Mouse (Mus musculus): ENCODE measurements around the gene Sh3bgrl3. TPM values are rescaled to one million over a fixed set of nuclear protein-coding genes. Genes with fewer than 3 reads are reported as not detected.
A peak's percentile ranks its signal among the peaks of the same experiment; 100 is the strongest.

Sh3bgrl3 gene
- polyA plus RNA-seq, 1 experiment from 2014 or later = 386 TPM

- H3K9me3 ChIP-seq = peaks cover 3% of the 10 kb centered on the region; the same call in 1 of the 2 replicates
- peaks cover 32% of the 10 kb centered on the region for H3K27me3 ChIP-seq (ENCODE audit: insufficient read depth, poor library complexity, severe bottlenecking)
- H3K4me1 ChIP-seq (replicated peaks) = peaks cover 26% of the 10 kb centered on the region
- H3K27ac ChIP-seq = peak overlapping the region; percentile 37
- WGBS = under 1% methylated on average over 41 of the region's 41 CpGs
- peak; percentile 78 for DNase-seq (ENCODE audit: low spot score)
- peak overlapping the region; percentile 55 for H3K4me3 ChIP-seq
- no peaks in the 10 kb centered on the region for H3K36me3 ChIP-seq
Observed at GRCm38 (mm10) chr4:134081730-134082386, 46.7 kb downstream of the Sh3bgrl3 start.

GRCm38 (mm10) chr4:134080674-134081073, 47.9 kb downstream of the Sh3bgrl3 start:
- H3K4me1 ChIP-seq (replicated peaks) = peaks cover 26% of the 10 kb centered on the region
- H3K27ac ChIP-seq = no peak overlapping the region
- no peaks in the 10 kb centered on the region for H3K36me3 ChIP-seq
- 83% methylated on average over 4 of the region's 4 CpGs for WGBS
- no peak overlapping the region for H3K4me3 ChIP-seq
- DNase-seq (ENCODE audit: low spot score) = no peak
- H3K9me3 ChIP-seq = peaks cover 3% of the 10 kb centered on the region; the same call in 1 of the 2 replicates
- peaks cover 32% of the 10 kb centered on the region for H3K27me3 ChIP-seq (ENCODE audit: insufficient read depth, poor library complexity, severe bottlenecking)

GRCm38 (mm10) chr4:134078694-134079093, 49.9 kb downstream of the Sh3bgrl3 start:
- no peak overlapping the region for H3K4me3 ChIP-seq
- H3K4me1 ChIP-seq (replicated peaks) = peaks cover 26% of the 10 kb centered on the region
- H3K36me3 ChIP-seq = no peaks in the 10 kb centered on the region
- H3K9me3 ChIP-seq = no peaks in the 10 kb centered on the region
- peak; percentile 68 for DNase-seq (ENCODE audit: low spot score)
- WGBS = 24% methylated on average over 3 of the region's 3 CpGs
- peaks cover 32% of the 10 kb centered on the region for H3K27me3 ChIP-seq (ENCODE audit: insufficient read depth, poor library complexity, severe bottlenecking)
- no peak overlapping the region for H3K27ac ChIP-seq

Other genes with a start within 250 kb of the Sh3bgrl3 start
- 35.6 and 38.9 TPM in 2 replicates for gene Rps6ka1, start 241.0 kb downstream of the Sh3bgrl3 start, polyA plus RNA-seq (2016; fragmentation: Nextera tagmentation; extraction: Ambion mirVana)
- gene Hmgn2, start 160.1 kb downstream of the Sh3bgrl3 start, polyA plus RNA-seq (2016; fragmentation: Nextera tagmentation; extraction: Ambion mirVana) = 3,014 and 3,091 TPM in 2 replicates
- gene Dhdds, start 127.9 kb downstream of the Sh3bgrl3 start, polyA plus RNA-seq (2016; fragmentation: Nextera tagmentation; extraction: Ambion mirVana) = 39.5 and 42.3 TPM in 2 replicates
- 13.4 and 27.5 TPM in 2 replicates for gene Lin28a, start 109.9 kb downstream of the Sh3bgrl3 start, polyA plus RNA-seq (2016; fragmentation: Nextera tagmentation; extraction: Ambion mirVana)
- gene Zfp683, start 75.0 kb downstream of the Sh3bgrl3 start, polyA plus RNA-seq (2016; fragmentation: Nextera tagmentation; extraction: Ambion mirVana) = not detected in 2 replicates
- gene Crybg2, start 68.0 kb downstream of the Sh3bgrl3 start, polyA plus RNA-seq (2016; fragmentation: Nextera tagmentation; extraction: Ambion mirVana) = 1.6 and 2.9 TPM in 2 replicates
- gene Cd52, start 33.7 kb downstream of the Sh3bgrl3 start, polyA plus RNA-seq (2016; fragmentation: Nextera tagmentation; extraction: Ambion mirVana) = 5.3 and 5.5 TPM in 2 replicates
- gene Ubxn11, start 26.2 kb downstream of the Sh3bgrl3 start, polyA plus RNA-seq (2016; fragmentation: Nextera tagmentation; extraction: Ambion mirVana) = 7.6 and 11.2 TPM in 2 replicates
- gene Cep85, start 58.3 kb upstream of the Sh3bgrl3 start, polyA plus RNA-seq (2016; fragmentation: Nextera tagmentation; extraction: Ambion mirVana) = 30.1 and 35.1 TPM in 2 replicates
- gene Gm7534, start 74.2 kb upstream of the Sh3bgrl3 start, polyA plus RNA-seq (2016; fragmentation: Nextera tagmentation; extraction: Ambion mirVana) = not detected in 2 replicates
- not detected in 2 replicates for gene Catsper4, start 98.6 kb upstream of the Sh3bgrl3 start, polyA plus RNA-seq (2016; fragmentation: Nextera tagmentation; extraction: Ambion mirVana)
- 0.89 and 1.2 TPM in 2 replicates for gene Cnksr1, start 109.6 kb upstream of the Sh3bgrl3 start, polyA plus RNA-seq (2016; fragmentation: Nextera tagmentation; extraction: Ambion mirVana)
- gene E130218I03Rik, start 114.9 kb upstream of the Sh3bgrl3 start, polyA plus RNA-seq (2016; fragmentation: Nextera tagmentation; extraction: Ambion mirVana) = 0.49 and 1.0 TPM in 2 replicates
- gene Zfp593, start 116.8 kb upstream of the Sh3bgrl3 start, polyA plus RNA-seq (2016; fragmentation: Nextera tagmentation; extraction: Ambion mirVana) = 20.6 and 21.6 TPM in 2 replicates
- gene Gm30191, start 118.1 kb upstream of the Sh3bgrl3 start, polyA plus RNA-seq (2016; fragmentation: Nextera tagmentation; extraction: Ambion mirVana) = not detected in 2 replicates
- gene Grrp1, start 125.3 kb upstream of the Sh3bgrl3 start, polyA plus RNA-seq (2016; fragmentation: Nextera tagmentation; extraction: Ambion mirVana) = 6.2 and 6.8 TPM in 2 replicates
- gene Pdik1l, start 159.1 kb upstream of the Sh3bgrl3 start, polyA plus RNA-seq (2016; fragmentation: Nextera tagmentation; extraction: Ambion mirVana) = 18.1 and 18.8 TPM in 2 replicates
- 0.51 and 0.56 TPM in 2 replicates for gene Trim63, start 186.3 kb upstream of the Sh3bgrl3 start, polyA plus RNA-seq (2016; fragmentation: Nextera tagmentation; extraction: Ambion mirVana)
- 0.10 TPM in 1 of 2 replicates, not detected in the other for gene Slc30a2, start 214.4 kb upstream of the Sh3bgrl3 start, polyA plus RNA-seq (2016; fragmentation: Nextera tagmentation; extraction: Ambion mirVana)

All from hindbrain, embryonic 10.5 days (tissue).